Mouse (Mus musculus) ES-E14 (cell line): ENCODE data around the gene Paqr4.

Experiments used
- CHD2 ChIP-seq: IDR thresholded peaks from 2 replicates; pipeline ENCODE4 v1.6.1; 2014; ENCODE audit warnings: mild to moderate bottlenecking, low read depth, low read length, inconsistent platforms
- MAFK ChIP-seq: IDR thresholded peaks from 2 replicates; pipeline ENCODE4 v1.6.1; 2014; ENCODE audit warnings: mild to moderate bottlenecking, low read depth, low read length, inconsistent platforms; ENCODE audit not compliant: insufficient read depth

DNA sequence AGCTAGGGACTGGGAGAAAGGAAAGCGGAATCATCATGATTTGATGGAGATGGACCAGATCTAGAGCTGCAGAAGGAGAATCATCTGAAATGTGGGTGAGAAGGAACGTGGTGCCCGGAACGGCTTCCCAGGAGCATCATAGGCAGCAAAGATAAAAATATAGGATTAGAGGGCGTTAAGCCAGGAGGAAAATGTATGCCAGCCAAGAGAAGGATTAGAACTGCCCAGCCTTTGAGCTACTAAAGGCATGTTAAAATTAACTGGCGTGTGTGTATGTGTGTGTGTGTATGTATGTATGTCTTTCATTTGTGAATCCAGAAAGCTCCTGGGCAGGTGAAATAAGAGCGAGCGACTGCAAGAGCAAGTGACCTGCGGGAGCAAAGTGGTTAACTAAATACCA lies 37.4 kb downstream of the Paqr4 start:
- TF ChIP-seq CHD2 = no peak
- no peak for TF ChIP-seq MAFK
